Mouse (Mus musculus): ENCODE measurements at regions not wholly inside any gene's neighbourhood (a gene's known extent, or its start where the extent isn't known, plus 50 kb on each side); places are given as distances from the start of the nearest gene placed in this dataset.
A peak's percentile ranks its signal among the peaks of the same experiment; 100 is the strongest.

- H3K27ac ChIP-seq, result no peak overlapping the region
- no peak overlapping the region for H3K4me3 ChIP-seq
- no peaks in the 10 kb centered on the region for H3K9me3 ChIP-seq (replicated peaks)
- H3K27me3 ChIP-seq (ENCODE audit: low read depth, poor library complexity, severe bottlenecking), result 0 out of 2 replicates have a peak, but pooled peaks cover 3% of the 10 kb centered on the region
- DNase-seq (ENCODE audit: low spot score), result no peak
- WGBS, result 92% methylated on average over 4 of the region's 4 CpGs
- no peaks in the 10 kb centered on the region for H3K36me3 ChIP-seq
- peaks cover 10% of the 10 kb centered on the region for H3K4me1 ChIP-seq
These were observed 61.0 kb upstream of the Maf start for GRCm38 (mm10) chr8:115768631-115769030.

GRCm38 (mm10) chr8:115766218-115766898 is 58.8 kb upstream of the Maf start:
- Histone ChIP-seq H3K27me3 (ENCODE audit: low read depth, poor library complexity, severe bottlenecking) (0 out of 2 replicates have a peak, but pooled peaks cover 3% of the 10 kb centered on the region), H3K4me3 (no peak overlapping the region), H3K9me3 (replicated peaks) (no peaks in the 10 kb centered on the region), H3K4me1 (peaks cover 10% of the 10 kb centered on the region), H3K27ac (peak overlapping the region; percentile 61), H3K36me3 (no peaks in the 10 kb centered on the region)
- 12% methylated on average over 9 of the region's 9 CpGs for WGBS
- DNase-seq (ENCODE audit: low spot score), result peak; percentile 38

- Histone ChIP-seq H3K27me3 (ENCODE audit: low read depth, poor library complexity, severe bottlenecking) (0 out of 2 replicates have a peak, but pooled peaks cover 3% of the 10 kb centered on the region), H3K4me1 (peaks cover 10% of the 10 kb centered on the region), H3K4me3 (no peak overlapping the region), H3K36me3 (no peaks in the 10 kb centered on the region), H3K27ac (no peak overlapping the region), H3K9me3 (replicated peaks) (no peaks in the 10 kb centered on the region)
- DNase-seq (ENCODE audit: low spot score), result no peak
- WGBS, result 86% methylated on average over 4 of the region's 4 CpGs
These were observed 57.0 kb upstream of the Maf start for GRCm38 (mm10) chr8:115764551-115764950.

GRCm38 (mm10) chr8:115758011-115758410 is 50.4 kb upstream of the Maf start:
- Histone ChIP-seq H3K4me3 (no peak overlapping the region), H3K36me3 (no peaks in the 10 kb centered on the region), H3K27me3 (ENCODE audit: low read depth, poor library complexity, severe bottlenecking) (no peaks in the 10 kb centered on the region), H3K9me3 (replicated peaks) (no peaks in the 10 kb centered on the region), H3K4me1 (peaks cover 6% of the 10 kb centered on the region; the same call in 1 of the 2 replicates), H3K27ac (no peak overlapping the region)
- DNase-seq (ENCODE audit: low spot score), result no peak
- WGBS, result 73% methylated on average over 1 of the region's 1 CpGs
